11 mouse cellular contexts compared by ENCODE assay signal in the genomic region with DNA sequence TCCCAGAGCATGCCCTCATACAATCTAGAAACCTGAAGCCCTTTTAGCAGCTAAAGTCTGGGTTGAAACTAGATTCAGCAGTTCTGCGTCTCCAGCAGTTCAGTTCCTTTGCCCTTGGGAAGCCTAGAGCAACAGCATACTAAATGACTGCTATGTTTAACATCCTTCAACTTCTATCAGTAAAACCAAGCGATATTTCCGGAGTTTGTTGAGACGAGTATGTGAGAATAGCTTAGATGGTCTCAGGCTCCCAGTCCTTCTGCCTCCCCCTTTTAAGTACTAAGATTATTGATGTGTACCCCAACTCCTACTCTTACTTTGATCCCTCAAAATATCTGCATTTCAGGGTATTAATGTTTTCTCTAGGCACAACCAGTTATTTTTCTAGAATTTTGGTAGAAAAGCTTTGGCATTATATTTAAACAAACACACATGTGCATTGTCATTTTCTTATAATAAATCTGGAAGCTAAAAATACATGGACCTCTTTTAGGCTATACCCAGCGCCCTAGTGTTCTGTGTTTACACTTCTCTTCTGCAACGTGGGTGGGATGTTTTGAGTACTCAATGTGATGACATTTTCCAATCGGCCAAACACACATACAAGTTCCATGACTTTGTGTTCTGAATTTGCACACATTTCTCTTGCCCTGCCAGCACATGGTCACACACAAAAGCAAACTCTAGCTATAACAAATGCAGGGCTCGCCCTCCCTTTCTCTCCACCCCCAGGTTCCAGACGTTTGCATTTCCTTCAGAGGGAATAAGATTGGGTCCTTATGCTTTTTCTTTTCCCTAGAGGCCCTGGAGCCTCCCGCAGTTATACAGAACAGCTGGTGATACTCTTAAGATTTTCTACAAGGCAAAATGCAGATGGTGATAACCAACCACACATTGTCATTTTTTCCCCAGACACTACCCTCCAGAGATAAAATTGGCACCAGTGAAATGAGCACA.
DNase-seq lines count a peak whose midpoint lies in the region; ATAC-seq and TF ChIP-seq lines count a peak whose summit lies in the region.
"Had no signal": no experiment of that assay in that cellular context is flagged by ENCODE, and none has a peak within 500 bp of the region (broad histone marks: within the 10 kb centered on the region; RNA-seq: fewer than 3 reads in every experiment).

No protein-coding gene starts in this region.

- no peak overlapping the region for H3K9ac ChIP-seq in intestine, embryonic 14.5 days (ENCODE audit: low read length)
- H3K9ac ChIP-seq in intestine, postnatal 0 days (ENCODE audit: low read depth, low read length) = no peak overlapping the region
- H3K9ac ChIP-seq in embryonic facial prominence, embryonic 14.5 days (ENCODE audit: low read depth, low read length) = no peak overlapping the region
- H3K9ac ChIP-seq: midbrain, embryonic 15.5 days had no signal

- ATAC-seq in intestine, embryonic 14.5 days (replicated peaks; ENCODE audit: low FRiP score, low TSS enrichment, low read depth) = no peak
- no peak for ATAC-seq in intestine, postnatal 0 days
- no peak for ATAC-seq in embryonic facial prominence, embryonic 14.5 days (ENCODE audit: low read depth)
- no peak for ATAC-seq in erythroid progenitor cell, adult 5-6 weeks (replicated peaks; ENCODE audit: low FRiP score, poor library complexity, severe bottlenecking)
- ATAC-seq: inflammation-experienced regulatory T-cells, adult 6 months; midbrain, embryonic 15.5 days; Patski had no signal

- WGBS in intestine, embryonic 14.5 days = 38% methylated on average over 10 of the region's 10 CpGs
- 56% methylated on average over 10 of the region's 10 CpGs for WGBS in intestine, postnatal 0 days
- 53% methylated on average over 10 of the region's 10 CpGs for WGBS in embryonic facial prominence, embryonic 14.5 days

- H3K4me2 ChIP-seq in intestine, embryonic 14.5 days (ENCODE audit: low read length) = no peak overlapping the region
- H3K4me2 ChIP-seq in intestine, postnatal 0 days (replicated peaks; ENCODE audit: low read depth) = no peak overlapping the region
- H3K4me2 ChIP-seq in embryonic facial prominence, embryonic 14.5 days (ENCODE audit: low read depth, low read length) = no peak overlapping the region
- H3K4me2 ChIP-seq: midbrain, embryonic 15.5 days had no signal

- TF ChIP-seq CTCF in intestine, postnatal 0 days (IDR thresholded peaks at IDR 0.05; ENCODE audit: low read depth) = no peak

- H3K27ac ChIP-seq in intestine, embryonic 14.5 days (ENCODE audit: low read depth) = peak overlapping the region; percentile 70; the same call in 1 of the 2 replicates
- no peak overlapping the region for H3K27ac ChIP-seq in intestine, postnatal 0 days (ENCODE audit: low read depth, low read length)
- H3K27ac ChIP-seq in embryonic facial prominence, embryonic 14.5 days (replicated peaks; ENCODE audit: low read depth, low read length) = no peak overlapping the region
- H3K27ac ChIP-seq: midbrain, embryonic 15.5 days had no signal

- no peak overlapping the region for H3K4me3 ChIP-seq in intestine, embryonic 14.5 days (ENCODE audit: low read depth, low read length)
- H3K4me3 ChIP-seq in intestine, postnatal 0 days (ENCODE audit: low read depth, low read length) = no peak overlapping the region
- H3K4me3 ChIP-seq in embryonic facial prominence, embryonic 14.5 days (ENCODE audit: low read depth, low read length) = no peak overlapping the region
- H3K4me3 ChIP-seq: midbrain, embryonic 15.5 days had no signal

- H3K9me3 ChIP-seq in intestine, embryonic 14.5 days (ENCODE audit: control insufficient read depth, low read length) = no peaks in the 10 kb centered on the region
- no peaks in the 10 kb centered on the region for H3K9me3 ChIP-seq in intestine, postnatal 0 days (ENCODE audit: control insufficient read depth)
- no peaks in the 10 kb centered on the region for H3K9me3 ChIP-seq in embryonic facial prominence, embryonic 14.5 days (ENCODE audit: control insufficient read depth, low read length)
- H3K9me3 ChIP-seq: midbrain, embryonic 15.5 days had no signal

- no peaks in the 10 kb centered on the region for H3K4me1 ChIP-seq in intestine, embryonic 14.5 days (replicated peaks; ENCODE audit: control insufficient read depth, insufficient read depth, low read length)
- H3K4me1 ChIP-seq in intestine, postnatal 0 days (replicated peaks; ENCODE audit: control insufficient read depth, insufficient read depth, low read length) = no peaks in the 10 kb centered on the region
- no peaks in the 10 kb centered on the region for H3K4me1 ChIP-seq in embryonic facial prominence, embryonic 14.5 days (ENCODE audit: control insufficient read depth, insufficient read depth, low read length)

- H3K27me3 ChIP-seq in intestine, embryonic 14.5 days (replicated peaks; ENCODE audit: control insufficient read depth, insufficient read depth, low read length) = no peaks in the 10 kb centered on the region
- no peaks in the 10 kb centered on the region for H3K27me3 ChIP-seq in intestine, postnatal 0 days (replicated peaks; ENCODE audit: control insufficient read depth, insufficient read depth, low read length)
- H3K27me3 ChIP-seq in embryonic facial prominence, embryonic 14.5 days (replicated peaks; ENCODE audit: control insufficient read depth, insufficient read depth, low read length) = no peaks in the 10 kb centered on the region
- H3K27me3 ChIP-seq: midbrain, embryonic 15.5 days; Patski had no signal

- no peak for DNase-seq in intestine, embryonic 14.5 days (ENCODE audit: low spot score)
- DNase-seq in embryonic facial prominence, embryonic 14.5 days (ENCODE audit: low spot score) = peak; percentile 58
- DNase-seq in layer of hippocampus, adult 9-10 months (ENCODE audit: low spot score) = peak; percentile 24
- DNase-seq in right cerebral cortex, adult 2 months (ENCODE audit: low spot score in 2 of 2) = peak; percentile 45 to 62
- DNase-seq in B cell, adult 2 months = no peak
- DNase-seq in urinary bladder, postnatal 4 days (ENCODE audit: low spot score in 2 of 2) = no peak

- no peaks in the 10 kb centered on the region for H3K36me3 ChIP-seq in intestine, embryonic 14.5 days (ENCODE audit: control insufficient read depth, insufficient read depth, low read length)
- no peaks in the 10 kb centered on the region for H3K36me3 ChIP-seq in intestine, postnatal 0 days (ENCODE audit: control insufficient read depth, insufficient read depth)
- no peaks in the 10 kb centered on the region for H3K36me3 ChIP-seq in embryonic facial prominence, embryonic 14.5 days (ENCODE audit: control insufficient read depth, insufficient read depth, low read length)
- H3K36me3 ChIP-seq: midbrain, embryonic 15.5 days had no signal

Comparison
In these comparisons a context has a peak if more than half of its experiments do, and no peak if none do; other contexts are left out.
1. DNase-seq: peak in embryonic facial prominence, embryonic 14.5 days (single experiment), layer of hippocampus, adult 9-10 months (single experiment) and right cerebral cortex, adult 2 months (2 of 2); none in intestine, embryonic 14.5 days (single experiment), B cell, adult 2 months (0 of 2) and urinary bladder, postnatal 4 days (0 of 2).